Mouse (Mus musculus) CH12.LX (cell line): ENCODE results near the gene Trap1a. TPM values are rescaled to one million over a fixed set of nuclear protein-coding genes. Genes with fewer than 3 reads are reported as not detected.

ENCODE experiments used
- DNase-seq: peaks from one replicate; pipeline ENCODE4 v3.0.0-alpha.2; 2013; ENCODE audit errors: extremely low read depth
- H3K27ac ChIP-seq: 2 replicates; pipeline ENCODE4 v1.5.1; 2012; ENCODE audit warnings: low read depth, mild to moderate bottlenecking, control low read depth, moderate library complexity; ENCODE audit not compliant: insufficient read depth
- H3K27me3 ChIP-seq: replicated peaks from 2 replicates; pipeline ENCODE3; 2012; ENCODE audit warnings: inconsistent platforms
- H3K36me3 ChIP-seq, 2 experiments: replicated peaks in 1 of 2; 2 replicates each; pipeline versions ENCODE3 to v1.6.1; 2012; ENCODE audit warnings: inconsistent platforms in 1 of 2, low read length in 1 of 2, mild to moderate bottlenecking in 1 of 2, mixed read lengths in 1 of 2, moderate library complexity in 1 of 2; ENCODE audit not compliant: control insufficient read depth in 1 of 2, insufficient read depth in 1 of 2
- H3K4me1 ChIP-seq, 2 experiments: 2 replicates each; pipeline ENCODE4 v1.6.1; 2012; ENCODE audit warnings: inconsistent platforms in 1 of 2, moderate library complexity in 1 of 2; ENCODE audit not compliant: insufficient read depth in 2 of 2, control insufficient read depth in 1 of 2
- H3K4me2 ChIP-seq: 2 replicates; pipeline ENCODE4 v1.6.1; 2012; ENCODE audit warnings: low read depth, mild to moderate bottlenecking, control low read depth; ENCODE audit not compliant: poor library complexity, insufficient read depth, severe bottlenecking
- H3K4me3 ChIP-seq, 3 experiments: fragments of 150-350 bp in 1 of 3; sonication (generic) in 1 of 3; replicated peaks in 1 of 3; 2 replicates each; pipeline versions ENCODE3 to v1.5.1; 2011 to 2012; ENCODE audit warnings: low read depth in 2 of 3, low read length in 2 of 3, mild to moderate bottlenecking in 2 of 3, moderate library complexity in 2 of 3, control low read depth in 1 of 3, improper control_type of control experiment in 1 of 3, inconsistent platforms in 1 of 3, mixed read lengths in 1 of 3; ENCODE audit not compliant: poor library complexity in 1 of 3
- H3K79me2 ChIP-seq: replicated peaks from 2 replicates; pipeline ENCODE4 v1.6.1; 2012; ENCODE audit warnings: mild to moderate bottlenecking, moderate library complexity; ENCODE audit not compliant: control insufficient read depth, poor library complexity, insufficient read depth, severe bottlenecking; ENCODE audit errors: extremely low read depth
- H3K9ac ChIP-seq: 2 replicates; pipeline ENCODE4 v1.6.1; 2012; ENCODE audit warnings: low read depth, mild to moderate bottlenecking, control low read depth, moderate library complexity; ENCODE audit not compliant: insufficient read depth
- H3K9me3 ChIP-seq: replicated peaks from 2 replicates; pipeline ENCODE3; 2012; ENCODE audit warnings: low read length, inconsistent platforms, mixed read lengths
- BHLHE40 ChIP-seq: IDR thresholded peaks from 2 replicates; pipeline ENCODE4 v1.6.1; 2011; ENCODE audit warnings: mild to moderate bottlenecking, low read depth, low read length, improper control_type of control experiment
- ELF1 ChIP-seq: IDR thresholded peaks from 2 replicates; pipeline ENCODE4 v1.6.1; 2014; ENCODE audit warnings: low read depth, mild to moderate bottlenecking, inconsistent platforms, low read length, improper control_type of control experiment
- EP300 ChIP-seq: IDR thresholded peaks from 2 replicates; pipeline ENCODE4 v1.6.1; 2011; ENCODE audit warnings: low read length, improper control_type of control experiment
- ETS1 ChIP-seq: conservative IDR thresholded peaks from 2 replicates; pipeline ENCODE4 v1.6.1; 2012; ENCODE audit warnings: low read depth, mild to moderate bottlenecking, inconsistent platforms, low read length, improper control_type of control experiment, moderate library complexity
- MAFK ChIP-seq: IDR thresholded peaks from 2 replicates; pipeline ENCODE4 v1.6.1; 2011; ENCODE audit warnings: low read length, improper control_type of control experiment; ENCODE audit not compliant: insufficient replicate concordance
- MXI1 ChIP-seq: IDR thresholded peaks from 2 replicates; pipeline ENCODE4 v1.6.1; 2011; ENCODE audit warnings: mild to moderate bottlenecking, low read depth, low read length, improper control_type of control experiment
- POLR2AphosphoS2 ChIP-seq: IDR thresholded peaks from 2 replicates; pipeline ENCODE4 v1.6.1; 2011; ENCODE audit warnings: low read depth, low read length, improper control_type of control experiment
- RCOR1 ChIP-seq: conservative IDR thresholded peaks from 2 replicates; pipeline ENCODE4 v1.6.1; 2012; ENCODE audit warnings: low read depth, mild to moderate bottlenecking, inconsistent platforms, low read length, improper control_type of control experiment
- SMC3 ChIP-seq: IDR thresholded peaks from 2 replicates; pipeline ENCODE4 v1.6.1; 2011; ENCODE audit warnings: low read depth, low read length, improper control_type of control experiment
- TBP ChIP-seq: conservative IDR thresholded peaks from 2 replicates; pipeline ENCODE4 v1.6.1; 2011; ENCODE audit warnings: low read depth, low read length, improper control_type of control experiment
- TCF12 ChIP-seq: IDR thresholded peaks from 2 replicates; pipeline ENCODE4 v1.6.1; 2014; ENCODE audit warnings: low read depth, mild to moderate bottlenecking, inconsistent platforms, low read length, improper control_type of control experiment
- USF1 ChIP-seq: IDR thresholded peaks from 2 replicates; pipeline ENCODE4 v1.6.1; 2014; ENCODE audit warnings: low read depth, mild to moderate bottlenecking, inconsistent platforms, low read length, improper control_type of control experiment
- USF2 ChIP-seq: conservative IDR thresholded peaks from 2 replicates; pipeline ENCODE4 v1.6.1; 2011; ENCODE audit warnings: low read depth, low read length, improper control_type of control experiment
- ZC3H11A ChIP-seq: IDR thresholded peaks from 2 replicates; pipeline ENCODE4 v1.6.1; 2012; ENCODE audit warnings: low read depth, mild to moderate bottlenecking, inconsistent platforms, low read length, improper control_type of control experiment
- ZKSCAN1 ChIP-seq: IDR thresholded peaks from 2 replicates; pipeline ENCODE4 v1.6.1; 2012; ENCODE audit warnings: low read depth, inconsistent platforms, low read length, improper control_type of control experiment, borderline replicate concordance
- ZMIZ1 ChIP-seq: IDR thresholded peaks from 2 replicates; pipeline ENCODE4 v1.6.1; 2012; ENCODE audit warnings: low read depth, mild to moderate bottlenecking, inconsistent platforms, low read length, improper control_type of control experiment
- ZNF384 ChIP-seq: IDR thresholded peaks from 2 replicates; pipeline ENCODE4 v1.6.1; 2012; ENCODE audit warnings: low read depth, low read length, improper control_type of control experiment, inconsistent platforms
- dilution Hi-C: fragments of 300-500 bp; cut with MboI; formaldehyde crosslinking; loops from 2 replicates; pipeline ENCODE4 v1.14.3; 2020; ENCODE audit warnings: low sequenced_read_pairs; ENCODE audit not compliant: extremely low pct_unique_long_range_greater_than_20kb, extremely low pct_ligation_motif_present
- in situ Hi-C: fragments of 300-500 bp; cut with MboI; formaldehyde crosslinking; loops from 3 replicates; pipeline ENCODE4 v1.14.3; 2019; ENCODE audit warnings: low sequenced_read_pairs, low pct_ligation_motif_present, low pct_unique_long_range_greater_than_20kb, mixed read lengths
- polyA plus RNA-seq: library from polyadenylated mRNA; unstranded; fragments of >175 nt; gene quantifications from 2 replicates; pipeline ENCODE4 v1.2.1, GENCODE M21; 2012; ENCODE audit warnings: low read depth; ENCODE audit not compliant: insufficient read length
- total RNA-seq, 2 experiments: library from RNA; depleted of rRNA; stranded (reverse); fragments of 300-350 nt in 1 of 2; fragments of >200 nt in 1 of 2; gene quantifications; 2 replicates each; pipeline ENCODE4 v1.2.3; 2012 to 2014

The Trap1a gene
- total RNA-seq (2012; rRNA removed): not detected in 2 replicates
- not detected in 2 replicates for total RNA-seq (2014; rRNA removed)
- polyA plus RNA-seq: 0.20 and 0.26 TPM in 2 replicates

DNA sequence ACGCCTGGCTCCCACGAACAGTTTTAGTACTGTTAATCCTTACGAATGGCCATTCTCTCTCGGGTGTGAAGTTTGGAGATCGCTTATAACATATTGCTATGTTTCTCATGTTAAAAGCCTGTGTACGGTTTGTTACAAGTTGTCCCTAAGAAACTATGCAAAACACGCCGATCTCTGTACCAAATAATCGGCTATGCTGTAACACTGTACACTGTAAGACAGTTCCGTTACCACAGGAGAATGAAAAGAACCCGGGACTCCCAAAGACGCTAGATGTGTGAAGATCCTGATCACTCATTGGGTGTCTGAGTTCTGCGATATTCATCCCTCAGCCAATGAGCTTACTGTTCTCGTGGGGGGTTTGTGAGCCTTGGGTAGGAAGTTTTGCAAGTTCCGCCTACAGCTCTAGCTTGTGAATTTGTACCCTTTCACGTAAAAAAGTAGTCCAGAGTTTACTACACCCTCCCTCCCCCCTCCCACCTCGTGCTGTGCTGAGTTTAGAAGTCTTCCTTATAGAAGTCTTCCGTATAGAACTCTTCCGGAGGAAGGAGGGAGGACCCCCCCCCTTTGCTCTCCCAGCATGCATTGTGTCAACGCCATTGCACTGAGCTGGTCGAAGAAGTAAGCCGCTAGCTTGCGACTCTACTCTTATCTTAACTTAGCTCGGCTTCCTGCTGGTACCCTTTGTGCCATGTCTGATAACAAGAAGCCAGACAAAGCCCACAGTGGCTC is at the start of gene Trap1a:
TSS of gene Trap1a (plus strand) at position 421 of the 732 bp plus-strand sequence.
- DNase-seq: no peak
- in situ Hi-C loops: no loop called here
- no peaks in the 10 kb centered on the region for H3K4me1 ChIP-seq
- no peaks in the 10 kb centered on the region for H3K27me3 ChIP-seq
- H3K27ac ChIP-seq: no peak within 1 kb of the TSS
- no peak within 1 kb of the TSS for H3K4me3 ChIP-seq
- no peaks in the 10 kb centered on the region for H3K79me2 ChIP-seq
- no peak within 1 kb of the TSS for H3K4me2 ChIP-seq
- no peaks in the 10 kb centered on the region for H3K36me3 ChIP-seq
- no peaks in the 10 kb centered on the region for H3K9me3 ChIP-seq
- dilution Hi-C loops: no loop called here
- H3K9ac ChIP-seq: no peak within 1 kb of the TSS
- TF ChIP-seq USF1 (no peak), ETS1 (no peak), TCF12 (no peak), USF2 (no peak)

DNA sequence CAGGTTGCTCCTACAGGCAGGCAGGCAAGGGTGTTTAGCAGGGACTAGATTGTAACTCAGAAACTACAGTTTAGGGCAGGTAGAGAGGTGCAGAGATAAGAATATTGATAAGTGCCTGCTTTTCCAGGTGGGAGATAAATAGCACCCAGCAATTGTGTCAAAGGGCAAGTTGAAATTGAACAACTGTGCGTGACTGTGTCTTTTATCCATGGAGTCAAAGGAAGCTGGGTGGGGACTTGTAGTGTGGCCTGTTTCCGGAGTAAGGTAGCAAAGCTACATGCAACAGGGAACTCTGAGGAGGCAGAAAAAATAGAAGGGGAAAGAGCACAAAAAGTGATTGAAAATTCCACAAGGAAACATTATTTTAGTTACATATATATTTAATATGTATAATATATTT is 40.4 kb upstream of the Trap1a start:
- H3K27ac ChIP-seq: no peak overlapping the region
- no peaks in the 10 kb centered on the region for H3K36me3 ChIP-seq
- H3K4me2 ChIP-seq: no peak overlapping the region
- no peaks in the 10 kb centered on the region for H3K9me3 ChIP-seq
- H3K9ac ChIP-seq: no peak overlapping the region
- no peaks in the 10 kb centered on the region for H3K27me3 ChIP-seq
- no peaks in the 10 kb centered on the region for H3K4me1 ChIP-seq
- dilution Hi-C loops: no loop called here
- TF ChIP-seq ZKSCAN1: no peak
- no peak for TF ChIP-seq POLR2AphosphoS2
- TF ChIP-seq MAFK: no peak
- no peak for TF ChIP-seq TBP
- TF ChIP-seq ETS1: no peak
- no peak for TF ChIP-seq ZMIZ1
- no peak for TF ChIP-seq BHLHE40
- TF ChIP-seq SMC3: no peak
- no peak for TF ChIP-seq ZC3H11A
- TF ChIP-seq USF1: no peak
- no peak for TF ChIP-seq RCOR1
- TF ChIP-seq ELF1: no peak
- TF ChIP-seq MXI1: no peak
- TF ChIP-seq ZNF384: no peak
- TF ChIP-seq EP300: no peak
- TF ChIP-seq, all 38 proteins: peak for 0
- in situ Hi-C loops: no loop called here
- DNase-seq: no peak
- H3K4me3 ChIP-seq: no peak overlapping the region
- no peaks in the 10 kb centered on the region for H3K79me2 ChIP-seq
